Mouse (Mus musculus): ENCODE measurements around the gene Gmeb1.

DNA sequence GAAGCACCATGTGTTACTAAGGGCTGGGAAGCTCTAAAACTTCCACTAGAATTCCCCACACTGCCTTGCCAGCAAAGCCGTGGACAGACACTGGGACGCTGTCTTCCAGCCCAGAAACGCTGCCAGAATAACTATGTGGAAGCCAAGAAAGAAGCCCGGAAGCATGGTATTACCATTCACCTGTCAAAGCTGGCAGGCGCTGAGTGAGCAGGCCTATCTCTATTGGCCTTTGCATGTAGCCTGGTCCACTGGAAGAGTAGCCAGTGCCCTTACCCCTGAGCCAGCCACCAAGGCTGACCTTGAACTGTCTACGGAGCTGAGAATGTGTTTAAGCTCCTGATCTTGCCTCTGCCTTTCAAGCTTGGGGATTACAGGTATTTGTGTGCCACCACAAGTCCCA lies 40.1 kb upstream of the Gmeb1 start:
- TF ChIP-seq CTCF (IDR thresholded peaks at IDR 0.05; ENCODE audit: low read depth) (no peak), EP300 (IDR thresholded peaks at IDR 0.05; ENCODE audit: low read depth) (no peak)

Data from liver, embryonic 14.5 days (tissue).